Mouse (Mus musculus) urinary bladder, postnatal 14 days (tissue): ENCODE measurements around the gene Nedd9.

ENCODE experiments used
- DNase-seq: peaks from one replicate; pipeline ENCODE4 v3.0.0; 2021; ENCODE audit warnings: low spot score

The Nedd9 gene

GRCm38 (mm10) chr13:41491981-41492702 lies 5.0 kb upstream of the Nedd9 start:
- no peak for DNase-seq

GRCm38 (mm10) chr13:41491522-41491921 lies 4.4 kb upstream of the Nedd9 start:
- no peak for DNase-seq

- no peak for DNase-seq
Measured at GRCm38 (mm10) chr13:41490282-41490681, 3.1 kb upstream of the Nedd9 start.

- DNase-seq: no peak
Measured at GRCm38 (mm10) chr13:41489705-41490275, 2.6 kb upstream of the Nedd9 start.

GRCm38 (mm10) chr13:41487409-41487743 lies 214 bp upstream of the Nedd9 start:
- no peak for DNase-seq

- no peak for DNase-seq
Measured at GRCm38 (mm10) chr13:41483966-41484365, 3.2 kb downstream of the Nedd9 start.

GRCm38 (mm10) chr13:41482408-41483011 lies 4.7 kb downstream of the Nedd9 start:
- DNase-seq: no peak

- no peak for DNase-seq
Measured at GRCm38 (mm10) chr13:41479737-41480435, 7.3 kb downstream of the Nedd9 start.

GRCm38 (mm10) chr13:41476216-41476615 lies 10.9 kb downstream of the Nedd9 start:
- no peak for DNase-seq

GRCm38 (mm10) chr13:41474365-41474764 lies 12.8 kb downstream of the Nedd9 start:
- no peak for DNase-seq

- DNase-seq: no peak
Measured at GRCm38 (mm10) chr13:41473504-41473903, 13.7 kb downstream of the Nedd9 start.

GRCm38 (mm10) chr13:41472878-41473424 lies 14.2 kb downstream of the Nedd9 start:
- DNase-seq: no peak

- no peak for DNase-seq
Measured at GRCm38 (mm10) chr13:41468277-41468676, 18.9 kb downstream of the Nedd9 start.

- DNase-seq: peak; percentile 30
Measured at GRCm38 (mm10) chr13:41467036-41467435, 20.1 kb downstream of the Nedd9 start.

- no peak for DNase-seq
Measured at GRCm38 (mm10) chr13:41466616-41467015, 20.5 kb downstream of the Nedd9 start.

- no peak for DNase-seq
Measured at GRCm38 (mm10) chr13:41466191-41466590, 21.0 kb downstream of the Nedd9 start.

- no peak for DNase-seq
Measured at GRCm38 (mm10) chr13:41461418-41461817, 25.7 kb downstream of the Nedd9 start.

GRCm38 (mm10) chr13:41459683-41460286 lies 27.4 kb downstream of the Nedd9 start:
- no peak for DNase-seq

GRCm38 (mm10) chr13:41458709-41459108 lies 28.5 kb downstream of the Nedd9 start:
- DNase-seq: no peak

GRCm38 (mm10) chr13:41457798-41458390 lies 29.3 kb downstream of the Nedd9 start:
- DNase-seq: no peak

GRCm38 (mm10) chr13:41457030-41457797 lies 29.9 kb downstream of the Nedd9 start:
- no peak for DNase-seq
